Comparison of ENCODE assay signal across 27 mouse cellular contexts in genomic region chr9:99239256-99239655, GRCm38 (mm10). TPM values are rescaled to one million over a fixed set of nuclear protein-coding genes. Genes with fewer than 3 reads are reported as not detected.
DNase-seq lines count a peak whose midpoint lies in the region; ATAC-seq lines count a peak whose summit lies in the region.
"Had no signal": no experiment of that assay in that cellular context is flagged by ENCODE, and none has a peak within 500 bp of the region (broad histone marks: within the 10 kb centered on the region; RNA-seq: fewer than 3 reads in every experiment).

No protein-coding gene starts in this region.

- H3K9ac ChIP-seq in midbrain, embryonic 11.5 days (ENCODE audit: low read length): no peak overlapping the region
- H3K9ac ChIP-seq: embryonic facial prominence, embryonic 12.5 days; forebrain, embryonic 12.5 days; forebrain, postnatal 0 days; heart, embryonic 13.5 days; hindbrain, embryonic 15.5 days had no signal

- H3K27ac ChIP-seq in midbrain, embryonic 11.5 days (ENCODE audit: low read depth, low read length): no peak overlapping the region
- H3K27ac ChIP-seq: embryonic facial prominence, embryonic 12.5 days; forebrain, embryonic 12.5 days; heart, embryonic 13.5 days; hindbrain, embryonic 15.5 days had no signal

- H3K4me2 ChIP-seq in midbrain, embryonic 11.5 days: no peak overlapping the region
- H3K4me2 ChIP-seq: embryonic facial prominence, embryonic 12.5 days; forebrain, embryonic 12.5 days; heart, embryonic 13.5 days; hindbrain, embryonic 15.5 days had no signal

- peaks cover 1% of the 10 kb centered on the region; the same call in 1 of the 2 replicates for H3K4me1 ChIP-seq in midbrain, embryonic 11.5 days (ENCODE audit: control insufficient read depth, insufficient read depth, low read length)

- no peak for ATAC-seq in midbrain, embryonic 11.5 days (ENCODE audit: low FRiP score)
- ATAC-seq in cerebellum, adult (ENCODE audit: insufficient number of reproducible peaks, low FRiP score, low TSS enrichment): no peak
- ATAC-seq: forebrain, postnatal 0 days; intestine, embryonic 16.5 days had no signal

- DNase-seq in adrenal gland, adult (ENCODE audit: inconsistent age in 2 of 2, low spot score in 1 of 2): peak; percentile 66 to 82
- DNase-seq in adrenal gland, postnatal 4 days (ENCODE audit: low spot score in 2 of 2): no peak
- DNase-seq in adrenal gland, adult 8-10 months: peak; percentile 33
- peak; percentile 54 to 57 for DNase-seq in adrenal gland, postnatal 36 days
- no peak for DNase-seq in midbrain, embryonic 11.5 days (ENCODE audit: low spot score, missing footprints)
- no peak for DNase-seq in ovary, postnatal 36 days (ENCODE audit: low spot score)
- DNase-seq: cerebellum, adult 11-12 months; cerebellum, adult 9-10 months; cerebellum, postnatal 25 days; forebrain, postnatal 0 days; gastrocnemius, postnatal 25 days; heart, postnatal 36 days; kidney, adult 2 months had no signal

- H3K4me3 ChIP-seq in midbrain, embryonic 11.5 days (ENCODE audit: low read depth, low read length): no peak overlapping the region
- H3K4me3 ChIP-seq: embryonic facial prominence, embryonic 12.5 days; forebrain, embryonic 12.5 days; heart, embryonic 13.5 days; hindbrain, embryonic 15.5 days had no signal

- WGBS in midbrain, embryonic 11.5 days: 94% methylated on average over 1 of the region's 1 CpGs

- no peaks in the 10 kb centered on the region for H3K36me3 ChIP-seq in midbrain, embryonic 11.5 days (ENCODE audit: control insufficient read depth, insufficient read depth, low read length)
- H3K36me3 ChIP-seq: embryonic facial prominence, embryonic 12.5 days; forebrain, embryonic 12.5 days; heart, embryonic 13.5 days; hindbrain, embryonic 15.5 days had no signal

- no peaks in the 10 kb centered on the region for H3K9me3 ChIP-seq in midbrain, embryonic 11.5 days (ENCODE audit: control insufficient read depth, low read length)
- H3K9me3 ChIP-seq: embryonic facial prominence, embryonic 12.5 days; forebrain, embryonic 12.5 days; heart, embryonic 13.5 days; hindbrain, embryonic 15.5 days had no signal

- H3K27me3 ChIP-seq in midbrain, embryonic 11.5 days (ENCODE audit: control insufficient read depth, insufficient read depth, low read length): no peaks in the 10 kb centered on the region
- H3K27me3 ChIP-seq: embryonic facial prominence, embryonic 12.5 days; forebrain, embryonic 12.5 days; heart, embryonic 13.5 days; hindbrain, embryonic 15.5 days had no signal

RNA-seq across cellular contexts. Expression of gene Faiml, which starts 2.2 kb away (rescaled TPM):
- not detected for total RNA-seq in adrenal gland, postnatal 4 days (2021)
- not detected for total RNA-seq in adrenal gland, adult 8-10 months (2022)
- total RNA-seq in adrenal gland, postnatal 36 days (2021): not detected
- not detected in 2 replicates for polyA plus RNA-seq in midbrain, embryonic 11.5 days (2014; fragmentation: Nextera tagmentation; extraction: Ambion mirVana)
- total RNA-seq: adrenal gland, adult 18-20 months; CH12.LX; forebrain, postnatal 0 days; gastrocnemius, adult 18-20 months; gastrocnemius, postnatal 25 days; granulocyte monocyte progenitor cell, adult 5-6 weeks; heart, postnatal 36 days had no signal
- polyA plus RNA-seq: brain, embryonic 14.5 days; cortical plate, adult 2 months; embryonic facial prominence, embryonic 12.5 days; forebrain, embryonic 12.5 days; forebrain, postnatal 0 days; heart, embryonic 13.5 days; heart, postnatal 0 days; hindbrain, embryonic 11.5 days; hindbrain, embryonic 15.5 days; intestine, embryonic 16.5 days; kidney, adult 2 months had no signal

RNA-seq across cellular contexts. Expression of gene Cep70, which starts 3.9 kb away (rescaled TPM):
- total RNA-seq in adrenal gland, postnatal 4 days (2021): 10 to 100 TPM; 12.2 to 17.6 TPM
- 10 to 100 TPM in 2 of 4 experiments, 1 to 10 TPM in 2; 8.2 to 18.2 (median 12.7) TPM for total RNA-seq in adrenal gland, adult 8-10 months (2022)
- total RNA-seq in adrenal gland, postnatal 36 days (2021): 1 to 10 TPM; 6.8 to 7.5 TPM
- 41.9 and 49.5 TPM in 2 replicates for polyA plus RNA-seq in midbrain, embryonic 11.5 days (2014; fragmentation: Nextera tagmentation; extraction: Ambion mirVana)

Comparison
In these comparisons a context has a peak if more than half of its experiments do, and no peak if none do; other contexts are left out.
1. DNase-seq: peak in adrenal gland, adult (2 of 2), adrenal gland, adult 8-10 months (single experiment) and adrenal gland, postnatal 36 days (2 of 2); none in adrenal gland, postnatal 4 days (0 of 2), midbrain, embryonic 11.5 days (single experiment) and ovary, postnatal 36 days (single experiment).